Mouse (Mus musculus) R1 (cell line): ENCODE measurements at regions not wholly inside any gene's neighbourhood (a gene's known extent, or its start where the extent isn't known, plus 50 kb on each side); places are given as distances from the start of the nearest gene placed in this dataset.

Source experiments
- DNase-seq: peaks from one replicate; pipeline ENCODE4 v3.0.0-alpha.2; 2018; ENCODE audit warnings: low read depth, low spot score

- DNase-seq: no peak
These were observed 173.7 kb upstream of the Lmo4 start for GRCm38 (mm10) chr3:144378524-144379225.

GRCm38 (mm10) chr3:144377626-144378523, 172.9 kb upstream of the Lmo4 start:
- DNase-seq: no peak

- no peak for DNase-seq
These were observed 171.7 kb upstream of the Lmo4 start for GRCm38 (mm10) chr3:144376463-144377402.

GRCm38 (mm10) chr3:144375725-144376412, 170.8 kb upstream of the Lmo4 start:
- DNase-seq: no peak

- no peak for DNase-seq
These were observed 163.3 kb upstream of the Lmo4 start for GRCm38 (mm10) chr3:144368300-144368699.

- no peak for DNase-seq
These were observed 162.7 kb upstream of the Lmo4 start for GRCm38 (mm10) chr3:144367766-144368116.

DNA sequence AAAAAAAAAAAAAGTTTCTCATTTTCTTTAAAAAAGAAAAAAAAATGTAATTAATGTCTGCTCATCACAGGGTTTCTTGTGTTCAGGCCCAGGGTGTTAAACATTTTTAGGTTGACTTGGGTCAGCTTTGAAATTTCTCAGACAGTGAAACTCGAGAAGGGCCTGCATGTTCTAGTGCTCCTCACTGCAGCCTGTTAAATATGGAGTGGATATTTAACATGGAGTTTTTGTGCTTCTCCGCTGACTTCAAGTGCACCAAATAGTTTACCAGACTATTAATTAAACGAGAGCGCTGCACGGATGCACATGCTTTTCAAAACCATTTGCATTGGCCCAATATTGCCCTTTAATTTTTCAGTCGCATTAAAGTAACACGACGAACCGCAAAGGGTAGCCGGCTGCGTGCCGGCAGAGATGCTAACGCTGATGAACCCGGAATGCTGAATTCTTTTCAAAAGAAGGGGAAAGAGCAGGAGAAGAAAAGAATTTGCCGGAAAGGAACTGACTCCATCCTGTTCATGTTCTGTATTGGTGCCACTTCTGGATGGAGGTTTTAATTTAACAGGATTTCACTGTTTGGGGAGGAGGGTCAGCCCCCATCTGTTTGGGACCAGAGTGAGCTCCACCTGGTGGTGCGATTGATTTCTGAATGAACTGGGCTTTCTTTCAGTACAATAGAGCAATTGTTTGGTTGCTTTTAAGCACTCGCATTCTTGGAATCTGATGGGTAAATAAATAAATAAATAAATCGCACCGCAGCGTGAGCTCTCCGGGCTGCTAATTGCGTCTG, 162.2 kb upstream of the Lmo4 start:
- DNase-seq: peak; percentile 56

DNA sequence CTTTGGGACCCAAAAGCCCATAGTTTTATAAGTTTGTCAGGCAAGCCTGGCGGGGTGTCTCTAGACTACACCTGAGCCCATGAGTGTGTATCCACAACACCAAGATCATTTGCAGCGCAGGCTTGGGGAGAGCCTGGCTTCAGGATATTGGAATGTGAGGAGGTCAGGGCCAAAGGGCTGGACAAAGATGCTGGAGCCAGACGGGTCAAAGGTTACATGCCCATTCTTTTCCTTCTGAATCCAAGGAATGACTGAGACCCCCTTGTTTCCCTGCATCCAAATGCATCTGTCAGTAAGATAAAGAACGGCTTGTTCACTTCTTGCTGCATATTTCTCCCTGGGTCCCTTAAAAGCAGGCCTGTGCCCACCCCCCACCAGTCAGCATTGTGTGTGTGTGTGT, 160.9 kb upstream of the Lmo4 start:
- no peak for DNase-seq

- peak; percentile 65 for DNase-seq
These were observed 157.5 kb upstream of the Lmo4 start for GRCm38 (mm10) chr3:144362472-144362871.

- DNase-seq: no peak
These were observed 156.4 kb upstream of the Lmo4 start for GRCm38 (mm10) chr3:144361203-144361978.

DNA sequence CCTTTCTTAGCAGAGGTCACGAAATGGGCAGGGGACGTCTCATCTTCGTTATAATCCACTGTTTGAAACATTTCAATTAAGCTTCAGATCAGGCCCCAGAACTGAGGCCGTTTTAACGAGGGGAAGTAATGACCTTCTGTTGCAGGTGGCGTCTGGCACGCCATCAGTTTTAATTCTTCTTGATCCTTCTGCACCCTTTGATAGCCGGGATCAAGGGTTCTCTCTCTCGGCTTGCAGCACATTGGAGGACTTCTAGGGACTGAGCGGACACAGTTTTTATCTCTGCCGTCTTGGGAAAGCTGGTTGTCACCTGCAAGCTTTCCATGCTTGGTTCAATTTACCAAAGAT, 151.9 kb upstream of the Lmo4 start:
- no peak for DNase-seq

GRCm38 (mm10) chr3:144356103-144356947, 151.3 kb upstream of the Lmo4 start:
- no peak for DNase-seq

DNA sequence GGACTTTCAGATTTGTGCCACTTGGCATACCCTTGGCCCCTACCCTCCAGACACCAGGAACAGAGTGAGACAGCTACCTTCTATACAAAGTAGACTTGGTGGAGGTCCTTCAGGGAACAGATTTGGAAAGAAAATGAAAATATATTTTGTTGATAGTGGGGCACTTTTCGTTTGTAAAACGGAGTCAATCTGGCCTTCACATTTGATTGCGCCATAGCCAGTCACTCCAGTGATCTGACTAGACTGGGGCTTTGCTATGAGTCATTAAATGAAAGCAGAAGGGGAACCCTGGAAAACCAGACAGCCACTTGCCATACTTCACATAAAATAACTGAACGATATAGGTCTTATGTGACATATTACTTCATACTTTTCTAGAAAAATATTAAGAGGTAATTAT, 147.5 kb upstream of the Lmo4 start:
- DNase-seq: no peak

- no peak for DNase-seq
These were observed 143.4 kb upstream of the Lmo4 start for GRCm38 (mm10) chr3:144348431-144348830.

GRCm38 (mm10) chr3:144335237-144335636, 130.2 kb upstream of the Lmo4 start:
- DNase-seq: no peak

GRCm38 (mm10) chr3:144334201-144334600, 129.2 kb upstream of the Lmo4 start:
- no peak for DNase-seq

- peak; percentile 52 for DNase-seq
These were observed 127.3 kb upstream of the Lmo4 start for GRCm38 (mm10) chr3:144332353-144332752.

DNA sequence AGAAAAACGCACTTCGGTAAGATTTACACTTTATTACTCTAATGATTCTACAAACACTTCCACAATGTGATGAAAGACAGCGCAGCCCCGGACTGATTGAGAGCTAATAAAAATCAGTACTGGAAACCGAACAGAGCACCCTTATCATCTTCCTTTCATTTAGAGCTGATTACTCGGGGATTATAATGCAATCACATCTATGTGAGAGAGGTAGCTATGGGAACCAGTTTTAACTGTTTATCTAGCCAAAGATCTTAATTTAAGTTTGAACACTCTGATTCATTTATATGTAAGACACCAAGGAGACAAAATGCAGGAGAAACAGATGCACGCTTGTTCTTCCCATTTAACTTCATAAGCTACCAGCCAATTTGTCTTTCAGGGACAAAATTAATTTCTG, 124.1 kb upstream of the Lmo4 start:
- DNase-seq: no peak

- DNase-seq: no peak
These were observed 122.3 kb upstream of the Lmo4 start for GRCm38 (mm10) chr3:144327235-144327760.
